Mouse (Mus musculus) ES-E14 (cell line): Measurements from ENCODE around the gene Chst14. TPM values are rescaled to one million over a fixed set of nuclear protein-coding genes. Genes with fewer than 3 reads are reported as not detected.

Experiments
- DNase-seq: peaks from one replicate; pipeline ENCODE4 v3.0.0-alpha.2; 2013; ENCODE audit warnings: low read depth, low spot score
- H3K27ac ChIP-seq: 2 replicates; pipeline ENCODE4 v1.5.1; 2012; ENCODE audit warnings: low read depth, mild to moderate bottlenecking, low read length, moderate library complexity, mixed read lengths; ENCODE audit not compliant: poor library complexity, insufficient read depth, severe bottlenecking
- H3K36me3 ChIP-seq: 2 replicates; pipeline ENCODE4 v1.6.1; 2012; ENCODE audit warnings: mild to moderate bottlenecking, low read length, moderate library complexity, mixed read lengths; ENCODE audit not compliant: control insufficient read depth, poor library complexity, insufficient read depth, severe bottlenecking
- H3K4me1 ChIP-seq, 2 experiments: fragments of 150-350 bp in 1 of 2; sonication (generic) in 1 of 2; 2 replicates each; pipeline ENCODE4 v1.6.1; 2012; ENCODE audit warnings: low read length in 2 of 2, mild to moderate bottlenecking in 1 of 2, mixed read lengths in 1 of 2; ENCODE audit not compliant: control insufficient read depth in 2 of 2, insufficient read depth in 2 of 2, poor library complexity in 1 of 2
- H3K4me3 ChIP-seq, 2 experiments: fragments of 150-350 bp in 1 of 2; sonication (generic) in 1 of 2; 2 replicates each; pipeline ENCODE4 v1.5.1; 2012; ENCODE audit warnings: low read length in 2 of 2, low read depth in 1 of 2, mild to moderate bottlenecking in 1 of 2, mixed read lengths in 1 of 2; ENCODE audit not compliant: insufficient read depth in 1 of 2, poor library complexity in 1 of 2, severe bottlenecking in 1 of 2
- H3K9ac ChIP-seq: 2 replicates; pipeline ENCODE4 v1.6.1; 2012; ENCODE audit warnings: low read depth, mild to moderate bottlenecking, low read length, mixed read lengths; ENCODE audit not compliant: poor library complexity, insufficient read depth, severe bottlenecking
- H3K9me3 ChIP-seq: fragments of 150-350 bp; sonication (generic); 2 replicates; pipeline ENCODE4 v1.6.1; 2012; ENCODE audit warnings: low read depth, mild to moderate bottlenecking, low read length; ENCODE audit not compliant: control insufficient read depth, insufficient read depth
- CHD2 ChIP-seq: IDR thresholded peaks from 2 replicates; pipeline ENCODE4 v1.6.1; 2014; ENCODE audit warnings: mild to moderate bottlenecking, low read depth, low read length, inconsistent platforms
- HCFC1 ChIP-seq: IDR thresholded peaks from 2 replicates; pipeline ENCODE4 v1.6.1; 2012; ENCODE audit warnings: low read length, inconsistent platforms, borderline replicate concordance; ENCODE audit not compliant: insufficient read depth
- MAFK ChIP-seq: IDR thresholded peaks from 2 replicates; pipeline ENCODE4 v1.6.1; 2014; ENCODE audit warnings: mild to moderate bottlenecking, low read depth, low read length, inconsistent platforms; ENCODE audit not compliant: insufficient read depth
- ZC3H11A ChIP-seq: IDR thresholded peaks from 2 replicates; pipeline ENCODE4 v1.6.1; 2012; ENCODE audit warnings: low read depth, mild to moderate bottlenecking, inconsistent platforms, low read length, borderline replicate concordance
- ZNF384 ChIP-seq: IDR thresholded peaks from 2 replicates; pipeline ENCODE4 v1.6.1; 2012; ENCODE audit warnings: low read depth, low read length, inconsistent platforms
- in situ Hi-C, 2 experiments: fragments of 600-800 bp; cut with MboI; formaldehyde crosslinking; loops; one replicate each; pipeline ENCODE4 v1.15.1; 2025; ENCODE audit warnings: low sequenced_read_pairs in 2 of 2, inconsistent platforms in 1 of 2; ENCODE audit not compliant: unreplicated experiment in 2 of 2
- total RNA-seq: library from RNA; depleted of rRNA; stranded (reverse); fragments of 300-350 nt; gene quantifications from 2 replicates; pipeline ENCODE4 v1.2.3, GENCODE M21; 2012

Gene Chst14
- total RNA-seq, 1 experiment: 8.3 TPM

DNA sequence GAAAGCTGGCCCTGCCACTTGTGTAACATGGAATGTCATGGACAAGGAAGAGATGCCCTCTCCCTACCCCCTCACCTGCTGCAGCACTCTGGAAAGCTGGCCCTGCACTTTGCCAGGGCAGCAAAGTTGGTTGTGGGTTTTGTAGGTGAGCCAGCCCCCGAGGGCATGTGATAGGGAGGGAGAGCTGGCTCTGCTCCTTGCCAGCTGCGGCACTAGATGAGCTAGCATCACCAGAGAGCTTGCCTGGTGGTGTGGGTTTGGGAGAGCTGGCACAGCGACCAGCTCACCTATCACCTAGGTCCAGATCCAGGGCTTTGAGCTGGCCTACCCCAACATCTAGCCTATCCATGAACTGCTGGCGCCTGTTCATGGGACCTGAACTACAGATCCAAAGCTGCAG lies 22.5 kb downstream of the Chst14 start:
- DNase-seq: no peak
- in situ Hi-C loops: no loop called here
- no peak for TF ChIP-seq ZNF384
- TF ChIP-seq MAFK: no peak
- no peak for TF ChIP-seq ZC3H11A
- no peak for TF ChIP-seq CHD2
- no peak for TF ChIP-seq HCFC1
- Histone ChIP-seq H3K9me3 (no peaks in the 10 kb centered on the region), H3K9ac (no peak overlapping the region), H3K27ac (no peak overlapping the region), H3K4me1 (peaks cover 0 to 2% of the 10 kb centered on the region in 2 experiments; a peak in 1 of 4 replicates), H3K4me3 (no peak overlapping the region), H3K36me3 (no peaks in the 10 kb centered on the region)

DNA sequence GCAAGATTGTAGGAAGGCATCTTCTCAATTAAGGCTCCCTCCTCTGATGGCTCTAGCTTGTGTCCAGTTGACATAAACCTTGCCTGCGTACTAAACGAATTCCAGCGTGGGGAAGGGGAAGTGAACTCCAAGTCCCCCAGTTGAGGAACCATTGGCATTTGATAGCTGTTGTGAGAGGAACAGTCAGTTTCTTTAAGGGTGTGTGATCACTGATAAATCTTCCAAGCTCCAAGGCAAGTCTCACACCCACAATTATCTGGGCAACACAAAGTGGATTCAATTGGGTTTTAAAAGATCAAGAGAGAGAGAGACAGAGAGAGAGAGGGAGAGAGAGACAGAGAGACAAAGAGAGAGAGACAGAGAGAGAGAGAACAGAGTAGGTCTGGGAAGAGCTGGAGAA lies 23.4 kb downstream of the Chst14 start:
- no peak for TF ChIP-seq HCFC1
- TF ChIP-seq ZNF384: no peak
- Histone ChIP-seq H3K4me1 (peaks cover 0 to 1% of the 10 kb centered on the region in 2 experiments; a peak in 1 of 4 replicates), H3K27ac (no peak overlapping the region), H3K36me3 (no peaks in the 10 kb centered on the region), H3K9ac (no peak overlapping the region), H3K9me3 (no peaks in the 10 kb centered on the region), H3K4me3 (no peak overlapping the region)
- no peak for DNase-seq
- in situ Hi-C loops: no loop called here

DNA sequence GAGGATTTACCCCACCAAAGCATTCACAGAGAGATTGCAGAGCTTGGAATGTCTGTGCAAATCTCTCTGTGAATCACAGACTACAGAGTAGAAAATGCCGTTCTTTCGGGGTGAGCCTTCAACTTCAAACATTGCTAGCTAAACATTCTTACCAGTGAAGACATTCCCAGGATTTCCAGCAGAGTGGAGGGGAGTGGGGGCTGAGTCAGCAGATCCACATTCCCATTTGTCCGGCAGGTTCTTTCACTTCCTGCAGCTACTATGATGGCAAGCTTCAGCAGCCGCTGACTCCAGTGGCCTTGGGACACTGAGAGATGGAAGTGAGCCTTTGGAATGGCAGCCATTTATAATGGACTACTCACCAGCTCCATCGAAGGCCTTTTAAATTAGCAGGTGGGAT lies 30.2 kb downstream of the Chst14 start:
- Histone ChIP-seq H3K9me3 (no peaks in the 10 kb centered on the region), H3K36me3 (no peaks in the 10 kb centered on the region), H3K27ac (no peak overlapping the region), H3K9ac (no peak overlapping the region), H3K4me1 (no peaks in the 10 kb centered on the region), H3K4me3 (no peak overlapping the region)
- in situ Hi-C loops: no loop called here
- no peak for DNase-seq
- TF ChIP-seq MAFK: 0 out of 2 replicates have a peak, but pooled peaks have one; percentile 63
- no peak for TF ChIP-seq HCFC1

DNA sequence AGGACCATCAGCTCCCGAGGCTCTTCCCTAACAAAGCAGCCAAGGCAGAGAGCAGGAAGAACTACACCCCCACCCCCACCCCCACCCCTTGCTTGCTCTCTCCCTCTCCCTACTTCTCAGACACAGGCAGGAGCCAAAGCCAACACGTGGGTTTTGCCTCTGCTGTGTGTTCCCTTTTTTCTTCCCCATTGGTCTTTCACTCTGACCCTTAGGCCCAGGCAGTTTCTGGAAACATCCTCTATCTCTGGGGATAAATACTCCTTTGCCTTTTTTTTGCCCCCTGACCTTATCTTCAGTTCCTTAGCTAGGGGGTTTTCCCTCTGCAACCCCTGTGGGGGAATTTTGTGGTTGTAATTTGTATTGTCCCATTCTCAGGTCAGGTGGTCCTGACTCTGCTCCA lies 33.3 kb downstream of the Chst14 start:
- in situ Hi-C loops: no loop called here
- DNase-seq: no peak
- no peak overlapping the region for H3K27ac ChIP-seq
- H3K9ac ChIP-seq: no peak overlapping the region
- H3K4me3 ChIP-seq: no peak overlapping the region
- H3K9me3 ChIP-seq: no peaks in the 10 kb centered on the region
- no peaks in the 10 kb centered on the region for H3K36me3 ChIP-seq
- TF ChIP-seq ZNF384: no peak
- no peak for TF ChIP-seq CHD2
- TF ChIP-seq MAFK: no peak
- no peak for TF ChIP-seq ZC3H11A
- TF ChIP-seq HCFC1: no peak
- H3K4me1 ChIP-seq: no peaks in the 10 kb centered on the region

DNA sequence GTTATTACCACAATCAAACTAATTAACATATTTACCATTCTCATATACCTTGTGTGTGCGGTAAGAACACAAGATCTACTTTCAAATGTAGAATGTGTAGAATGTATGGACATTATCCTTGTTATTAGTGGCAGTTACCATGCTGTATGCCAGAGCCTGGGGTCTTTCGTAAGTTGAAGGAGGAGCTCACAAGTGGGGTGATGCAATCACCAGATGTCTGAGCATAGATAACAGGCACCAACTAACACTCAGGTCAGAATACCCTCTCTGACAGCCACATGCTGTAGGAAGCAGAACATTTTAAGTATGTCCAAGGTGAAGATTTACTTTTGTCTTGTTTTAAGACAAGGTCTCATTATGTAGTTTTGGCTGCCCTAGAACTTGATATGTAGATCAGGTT lies 34.1 kb downstream of the Chst14 start:
- no peaks in the 10 kb centered on the region for H3K4me1 ChIP-seq
- no peak overlapping the region for H3K9ac ChIP-seq
- in situ Hi-C loops: no loop called here
- H3K4me3 ChIP-seq: no peak overlapping the region
- TF ChIP-seq ZNF384 (no peak), HCFC1 (no peak), CHD2 (no peak), MAFK (no peak), ZC3H11A (no peak)
- no peaks in the 10 kb centered on the region for H3K9me3 ChIP-seq
- DNase-seq: no peak
- no peaks in the 10 kb centered on the region for H3K36me3 ChIP-seq
- no peak overlapping the region for H3K27ac ChIP-seq
